Mouse (Mus musculus): Measurements from ENCODE around the gene Mmd.

DNA sequence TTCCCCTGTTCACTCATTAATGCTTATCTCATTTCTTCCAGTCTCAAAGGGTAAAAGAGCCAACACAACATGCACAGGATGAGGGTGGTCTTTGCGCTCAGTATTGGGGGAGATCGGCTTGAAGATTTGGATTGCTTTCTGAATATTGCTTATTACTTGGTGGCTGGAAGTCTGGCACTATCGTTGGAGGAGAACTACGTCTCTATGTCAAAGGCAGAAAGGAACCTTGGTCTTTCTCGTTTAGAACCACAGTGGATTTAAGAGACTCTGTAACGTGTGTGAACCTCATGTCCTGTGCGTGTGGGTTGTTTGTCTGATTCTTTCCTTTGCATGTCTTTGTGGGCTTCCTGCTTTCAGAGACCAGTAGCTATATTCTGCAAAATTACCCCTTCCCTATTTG, 1.5 kb downstream of the Mmd start:
- TF ChIP-seq CTCF (IDR thresholded peaks at IDR 0.05; ENCODE audit: control insufficient read depth, insufficient read depth, low read length) (no peak), POLR2A (IDR thresholded peaks at IDR 0.05; ENCODE audit: borderline replicate concordance, control insufficient read depth, low read depth, low read length) (no peak)
